Mouse (Mus musculus) forelimb bud, embryonic 11.5 days (tissue): ENCODE data around the gene Ncf2.
"Not testable (repeated sequence)": the region's sequence is repeated elsewhere in the genome, so short reads cannot be mapped to it uniquely, and the experiment has no call there.

Experiments
- DNase-seq: peaks from one replicate; pipeline ENCODE4 v3.0.0-alpha.2; 2012; ENCODE audit warnings: low read depth, low spot score

Gene Ncf2

DNA sequence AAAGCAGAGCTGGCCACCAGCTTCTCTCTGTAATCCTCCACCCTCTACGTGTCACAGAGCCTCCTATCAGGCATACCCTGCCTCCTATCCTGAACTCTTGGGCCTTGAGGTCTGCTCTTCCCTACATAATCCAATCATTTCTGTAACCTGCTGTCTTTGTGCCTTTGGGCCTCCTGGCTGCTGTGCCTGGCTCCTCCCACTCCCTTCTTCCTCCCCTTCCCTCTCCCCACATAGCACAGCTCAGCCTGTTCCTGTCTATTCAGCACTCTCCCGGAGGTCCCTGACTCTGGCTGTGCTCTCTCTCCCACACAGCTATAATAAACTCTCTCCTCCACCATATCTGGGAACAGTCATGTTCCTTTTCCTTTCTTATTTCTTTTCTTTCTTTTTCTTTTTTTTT, at the start of gene Ncf2:
Gene Ncf2, plus strand, starts transcription at position 298 of the 400 bp plus-strand sequence.
- DNase-seq = no peak

DNA sequence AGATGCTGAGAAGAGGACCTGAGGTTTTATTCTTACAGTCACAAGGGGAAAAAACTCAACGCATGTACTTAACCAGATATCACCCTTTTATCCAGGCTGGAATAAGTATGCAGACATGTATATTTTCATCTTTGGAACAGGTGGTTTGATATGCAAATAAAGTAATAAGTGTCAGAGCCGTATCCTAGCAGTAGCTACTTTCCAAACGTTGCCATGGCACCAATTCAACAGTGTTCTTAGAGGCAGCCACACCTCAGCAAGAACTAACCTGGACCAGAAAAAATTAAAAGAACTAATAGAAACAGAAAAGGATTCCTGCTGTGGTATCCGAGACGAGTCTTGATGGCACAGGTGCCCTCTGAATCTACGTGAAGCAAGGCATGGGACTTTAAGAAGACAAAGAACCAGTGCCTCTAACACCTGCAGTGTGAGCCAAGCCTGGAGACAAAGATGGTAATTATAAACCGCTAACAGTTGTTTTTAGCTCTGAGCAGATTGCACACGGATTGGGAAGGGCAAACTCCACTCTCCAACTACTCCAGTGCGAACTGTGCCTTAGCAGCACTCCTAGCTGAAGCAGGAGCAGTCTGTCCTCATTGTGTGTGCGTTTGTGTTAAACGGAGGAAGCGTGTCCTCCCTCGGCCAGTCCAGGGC, 49.6 kb upstream of the Ncf2 start, which contains the start of gene Apobec4:
Gene Apobec4, plus strand, starts transcription at position 240 of the 654 bp plus-strand sequence.
- DNase-seq = no peak

DNA sequence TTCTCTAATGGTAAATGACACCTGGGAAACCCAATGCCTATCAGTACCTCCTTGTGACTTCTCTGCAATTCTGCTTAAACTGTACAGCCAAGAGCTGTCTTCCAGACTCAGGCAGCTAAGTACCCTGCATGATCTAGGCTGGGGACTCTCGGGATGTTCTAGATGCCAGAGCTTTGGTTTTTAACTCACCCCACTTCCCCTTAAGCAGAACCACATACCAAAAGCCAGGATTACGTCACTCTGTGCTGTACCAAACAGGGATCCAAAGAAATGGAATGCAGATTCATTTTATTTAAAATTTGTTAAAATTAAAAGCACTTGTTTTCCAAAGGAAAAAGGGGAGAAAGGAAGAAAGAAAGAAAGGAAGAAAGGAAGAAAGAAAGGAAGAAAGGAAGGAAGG, 38.2 kb upstream of the Ncf2 start:
- no peak for DNase-seq

DNA sequence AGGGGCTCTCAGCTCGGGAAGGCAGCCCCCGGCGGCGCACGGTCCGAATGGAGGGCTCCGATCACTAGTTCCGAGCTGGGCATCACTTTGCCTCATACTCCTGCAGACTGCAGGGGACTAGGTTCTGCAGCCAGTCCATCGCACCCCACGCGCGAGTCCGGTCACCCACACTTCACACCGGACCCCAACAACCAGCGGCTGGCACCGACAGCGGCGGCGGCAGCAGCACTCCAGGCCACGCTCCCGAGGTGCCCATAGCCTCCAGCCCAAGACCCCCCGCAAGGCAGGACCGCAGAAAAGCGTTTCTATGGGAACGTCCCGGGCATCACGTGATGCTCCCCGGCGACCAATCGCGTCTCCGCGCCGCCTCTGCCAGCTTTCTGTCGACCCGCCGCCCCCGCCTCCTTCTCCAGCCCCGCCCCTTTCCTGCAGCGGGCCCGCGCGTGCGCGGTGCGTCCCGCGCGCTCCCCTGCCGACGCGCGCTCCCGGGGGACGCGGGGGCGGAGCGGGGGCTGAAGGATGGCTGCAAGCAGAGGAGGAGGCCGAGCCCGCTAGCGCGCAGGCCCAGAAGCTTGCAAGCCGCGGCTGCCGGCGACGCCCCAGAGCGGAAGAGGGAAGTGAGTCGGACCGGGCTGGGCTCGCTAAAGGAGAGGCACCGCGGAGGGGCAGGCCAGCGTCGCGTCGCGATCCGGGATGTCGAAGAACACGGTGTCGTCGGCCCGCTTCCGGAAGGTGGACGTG, 33.8 kb upstream of the Ncf2 start, which contains the start of the genes Rgl1 and Arpc5:
Gene Rgl1, minus strand, starts transcription at position 320 of the 741 bp plus-strand sequence.
Gene Arpc5, plus strand, starts transcription at position 511 of the 741 bp plus-strand sequence.
- DNase-seq = peak; percentile 96

DNA sequence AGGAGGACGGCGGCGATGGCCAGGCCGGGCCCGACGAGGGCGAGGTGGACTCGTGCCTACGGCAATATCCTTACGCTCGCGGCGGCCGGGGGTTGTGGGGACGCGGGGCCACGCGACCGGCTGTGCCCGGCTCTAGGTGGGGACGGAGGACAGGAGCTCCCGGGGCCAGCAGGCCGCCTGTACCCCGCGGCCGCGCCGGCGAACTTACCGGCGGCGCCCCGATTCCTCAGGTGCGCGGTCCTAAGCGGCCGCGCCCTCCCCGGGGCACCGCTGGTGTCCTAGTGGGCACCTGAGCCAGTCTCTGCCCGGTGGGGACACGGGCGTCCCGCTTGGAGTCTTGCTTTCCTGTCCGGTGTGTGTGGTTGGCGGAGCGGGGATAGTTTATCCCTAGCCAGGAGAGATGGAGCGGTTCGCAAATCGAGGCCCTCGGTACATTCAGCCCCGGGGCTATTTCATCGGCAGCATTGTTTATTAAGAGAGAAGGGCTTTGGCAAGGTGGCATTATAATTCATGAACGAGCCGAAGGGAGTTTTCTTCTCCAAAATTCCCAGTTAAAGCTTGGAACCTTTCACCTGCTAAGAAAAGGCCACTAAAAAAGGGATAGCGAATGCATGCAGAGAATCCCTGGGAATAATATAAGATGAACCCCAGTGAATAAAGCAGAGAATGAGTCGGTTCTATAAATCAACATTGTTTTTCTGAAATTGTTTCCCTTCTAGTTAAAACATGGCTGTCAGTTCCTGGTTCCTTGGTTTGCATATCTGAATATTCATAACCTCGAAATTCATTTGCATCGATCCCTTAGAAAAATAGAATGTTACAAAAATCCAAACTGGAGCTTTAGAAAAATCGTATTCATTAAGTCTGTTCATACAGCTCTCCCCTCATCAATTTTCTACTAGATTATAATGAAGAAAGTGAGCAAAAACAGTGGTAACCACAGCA, 32.9 kb upstream of the Ncf2 start:
- no peak for DNase-seq

GRCm38 (mm10) chr1:152767749-152768488, 32.1 kb upstream of the Ncf2 start:
- peak; percentile 90 for DNase-seq

DNA sequence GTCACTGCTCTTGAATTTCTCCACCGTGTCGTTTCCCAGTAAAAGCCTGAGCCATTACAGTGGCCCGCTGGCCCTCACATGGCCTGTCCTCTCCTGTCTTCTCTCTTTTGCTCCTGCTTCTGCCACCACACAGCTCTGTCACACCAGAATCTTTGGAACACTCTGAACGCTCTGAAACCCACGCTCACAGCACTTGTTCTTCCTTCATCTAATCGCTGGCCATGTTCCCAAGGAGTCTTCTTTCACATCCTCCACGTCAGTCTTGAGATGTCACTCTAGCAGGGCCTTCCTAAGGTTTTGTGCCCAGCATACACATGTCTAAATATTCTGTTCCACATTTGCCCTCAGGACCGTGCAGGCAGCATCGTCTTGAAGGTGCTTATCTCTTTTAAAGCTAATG, 29.0 kb upstream of the Ncf2 start:
- DNase-seq = no peak

GRCm38 (mm10) chr1:152774601-152775000, 25.4 kb upstream of the Ncf2 start:
- DNase-seq = not testable (repeated sequence)

GRCm38 (mm10) chr1:152779071-152779737, 20.8 kb upstream of the Ncf2 start:
- no peak for DNase-seq

- no peak for DNase-seq
Measured at GRCm38 (mm10) chr1:152784620-152785019, 15.4 kb upstream of the Ncf2 start.

GRCm38 (mm10) chr1:152785446-152785845, 14.5 kb upstream of the Ncf2 start:
- not testable (repeated sequence) for DNase-seq

DNA sequence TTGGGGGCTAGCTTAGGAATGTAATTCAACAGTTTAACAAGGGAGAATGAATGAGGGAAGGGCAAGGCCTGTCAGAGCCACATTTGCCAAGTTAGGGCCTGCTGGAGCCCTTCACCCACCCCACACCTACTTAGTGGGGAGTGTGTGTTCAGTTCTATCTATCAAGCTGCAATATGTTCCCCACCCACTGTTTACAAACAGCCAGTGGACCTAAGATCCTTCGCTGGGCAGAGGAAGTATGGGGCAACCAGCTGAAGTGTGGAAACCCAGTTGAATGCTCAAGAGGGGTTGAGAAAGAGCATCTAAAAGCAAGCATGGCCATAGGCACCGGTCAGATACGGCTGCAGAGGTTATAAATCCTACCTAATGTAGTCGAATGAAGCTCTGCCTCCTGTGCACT, 13.0 kb upstream of the Ncf2 start:
- DNase-seq = no peak

- DNase-seq = no peak
Measured at GRCm38 (mm10) chr1:152788121-152788660, 11.8 kb upstream of the Ncf2 start.

DNA sequence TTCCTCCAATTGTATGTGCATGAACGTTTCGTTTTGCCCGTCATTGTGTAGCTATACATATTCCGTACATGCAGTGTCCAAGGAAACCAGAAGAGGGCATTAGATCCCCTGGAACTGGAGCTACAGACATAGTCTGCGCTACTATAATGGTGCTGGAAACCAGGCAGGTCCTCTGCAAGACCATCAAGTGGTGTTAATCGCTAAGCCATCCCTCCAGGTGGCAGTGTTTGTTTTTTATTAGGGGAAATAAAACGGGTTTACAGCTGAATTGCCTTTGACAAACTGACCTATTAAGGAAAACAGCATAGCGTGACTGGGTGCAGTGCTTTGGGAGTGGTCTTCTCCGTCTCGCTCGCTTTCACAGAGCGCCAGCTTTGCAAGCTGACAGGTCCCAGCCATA, 9.7 kb upstream of the Ncf2 start:
- peak; percentile 79 for DNase-seq

DNA sequence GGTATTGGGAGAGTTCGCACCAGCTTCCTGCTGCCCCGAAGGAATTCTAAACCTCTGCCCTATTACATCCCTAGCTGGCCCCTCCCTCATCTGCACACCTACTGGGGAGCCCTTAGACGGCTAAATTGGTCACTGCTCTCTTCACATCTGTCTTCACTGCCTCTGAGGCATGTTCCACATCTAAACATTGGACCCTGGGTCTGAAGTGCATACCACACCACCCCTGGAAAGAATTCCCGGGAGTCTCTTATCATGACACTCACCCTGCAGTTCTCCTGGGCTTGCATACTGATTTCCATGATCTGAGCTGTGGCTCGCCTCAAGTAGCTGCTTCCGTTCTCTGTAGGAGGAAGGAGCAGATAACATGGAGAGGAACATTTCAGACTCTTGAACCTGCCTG, 9.2 kb upstream of the Ncf2 start:
- DNase-seq = no peak

GRCm38 (mm10) chr1:152791269-152791668, 8.7 kb upstream of the Ncf2 start:
- DNase-seq = no peak

DNA sequence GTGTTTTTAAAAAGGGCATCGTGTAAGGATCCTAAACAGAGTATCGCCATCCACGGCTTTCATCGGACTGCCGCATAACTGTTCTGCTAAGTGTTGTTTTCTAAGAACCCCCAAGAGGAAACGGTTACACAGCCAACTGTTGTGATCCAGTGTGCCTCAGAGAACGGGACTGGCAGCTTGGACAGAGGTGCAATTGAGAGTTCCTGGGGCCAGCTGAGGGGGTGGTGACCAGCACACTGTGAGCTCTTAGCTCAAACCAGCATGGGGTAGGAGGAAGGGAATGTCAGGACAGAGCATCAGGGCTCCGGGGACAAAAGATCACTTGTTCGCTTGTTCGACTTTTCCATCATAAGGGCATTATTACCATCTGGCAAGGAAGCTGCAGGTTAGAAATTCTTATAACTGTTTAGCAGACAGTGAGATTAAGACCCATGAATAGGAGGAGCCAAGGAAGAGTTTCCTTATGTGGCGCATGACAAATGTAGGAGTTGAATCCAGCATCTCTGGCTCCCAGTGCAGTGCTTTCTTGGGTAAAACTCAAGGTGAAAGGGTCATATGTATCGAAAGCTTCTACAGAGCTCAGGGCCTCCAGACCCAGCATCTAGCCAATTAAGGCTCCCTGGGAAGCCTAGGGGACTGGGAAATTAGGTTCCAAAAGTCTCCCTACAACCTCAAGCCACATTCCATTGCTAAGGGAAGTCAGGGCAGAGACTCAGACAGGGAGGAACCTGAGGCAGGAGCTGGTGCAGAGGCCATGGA, 7.1 kb upstream of the Ncf2 start:
- peak; percentile 41 for DNase-seq

GRCm38 (mm10) chr1:152793495-152794130, 6.4 kb upstream of the Ncf2 start:
- no peak for DNase-seq

GRCm38 (mm10) chr1:152795688-152796255, 4.2 kb upstream of the Ncf2 start:
- no peak for DNase-seq
